In the genomic region with DNA sequence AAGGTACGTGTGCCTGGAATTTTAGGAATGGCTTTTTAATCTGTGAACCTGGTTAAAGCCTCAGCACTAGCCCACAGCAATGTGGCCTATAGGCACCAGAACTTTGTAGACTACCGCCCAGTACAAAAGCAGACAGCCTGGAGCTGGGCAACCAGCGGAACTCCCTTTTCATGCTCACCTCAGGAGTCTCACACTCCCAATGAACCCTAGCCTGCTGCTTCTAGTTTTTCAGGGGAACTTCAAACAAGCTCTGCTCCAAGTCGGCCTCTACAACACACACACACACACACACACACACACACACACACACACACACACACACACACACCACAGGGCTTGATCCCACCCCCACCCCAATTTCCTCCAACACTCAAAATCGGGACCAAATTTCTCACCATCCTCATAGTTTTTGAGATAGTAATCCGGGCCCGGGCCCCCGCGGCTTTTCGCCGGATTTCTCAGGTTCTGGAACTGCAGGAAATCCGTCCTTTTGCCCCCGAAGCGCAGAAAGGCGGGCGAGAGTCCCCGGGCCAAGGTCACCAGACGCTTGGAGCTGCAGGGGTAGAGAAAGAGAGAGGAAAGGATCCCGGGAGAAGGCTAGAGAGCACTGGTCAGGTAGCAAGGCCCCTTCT, we compare ENCODE assay signal across 8 mouse cellular contexts. TPM values are rescaled to one million over a fixed set of nuclear protein-coding genes. Genes with fewer than 3 reads are reported as not detected.
DNase-seq lines count a peak whose midpoint lies in the region; ATAC-seq and TF ChIP-seq lines count a peak whose summit lies in the region.

No protein-coding gene starts in this region.

- TF ChIP-seq POLR2A in lung, adult 2 months (IDR thresholded peaks at IDR 0.05; ENCODE audit: borderline replicate concordance, extremely low read depth, low read depth, low read length), result no peak

- H3K9ac ChIP-seq in lung, postnatal 0 days (replicated peaks; ENCODE audit: low read depth), result no peak overlapping the region
- no peak overlapping the region for H3K9ac ChIP-seq in forebrain, embryonic 13.5 days
- peak overlapping the region; percentile 70 for H3K9ac ChIP-seq in limb, embryonic 13.5 days
- H3K9ac ChIP-seq in stomach, embryonic 16.5 days (ENCODE audit: low read length), result peak overlapping the region; percentile 71

- H3K4me1 ChIP-seq in lung, postnatal 0 days (ENCODE audit: insufficient read depth, low read depth, low read length), result no peaks in the 10 kb centered on the region
- no peaks in the 10 kb centered on the region for H3K4me1 ChIP-seq in lung, adult 2 months (ENCODE audit: control insufficient read depth, insufficient read depth, low read length)
- H3K4me1 ChIP-seq in forebrain, embryonic 13.5 days, result peaks cover 37% of the 10 kb centered on the region
- peaks cover 40% of the 10 kb centered on the region for H3K4me1 ChIP-seq in limb, embryonic 13.5 days
- no peaks in the 10 kb centered on the region for H3K4me1 ChIP-seq in stomach, embryonic 16.5 days (ENCODE audit: control insufficient read depth, insufficient read depth, low read length)

- WGBS in lung, postnatal 0 days, result 8% methylated on average over 19 of the region's 19 CpGs
- 17% methylated on average over 19 of the region's 19 CpGs for WGBS in lung, adult 2 months
- 1% methylated on average over 19 of the region's 19 CpGs for WGBS in forebrain, embryonic 13.5 days
- whole genome bisulfite sequencing in limb, embryonic 13.5 days, result 4% methylated on average over 19 of the region's 19 CpGs
- 6% methylated on average over 19 of the region's 19 CpGs for WGBS in stomach, embryonic 16.5 days

- no peak for DNase-seq in lung, postnatal 0 days (ENCODE audit: low spot score)
- no peak for DNase-seq in lung, adult 2 months
- DNase-seq in layer of hippocampus, postnatal 10 days (ENCODE audit: low spot score in 2 of 2), result no peak
- DNase-seq in cerebellum, adult 11 months, result no peak

- H3K4me3 ChIP-seq in lung, postnatal 0 days (ENCODE audit: low read depth, low read length), result peak overlapping the region; percentile 25; the same call in 1 of the 2 replicates
- H3K4me3 ChIP-seq in lung, adult 2 months (replicated peaks; ENCODE audit: extremely low read depth, low read depth, low read length), result no peak overlapping the region
- H3K4me3 ChIP-seq in forebrain, embryonic 13.5 days, result peak overlapping the region; percentile 27
- peak overlapping the region; percentile 52 for H3K4me3 ChIP-seq in limb, embryonic 13.5 days
- peak overlapping the region; percentile 44 for H3K4me3 ChIP-seq in stomach, embryonic 16.5 days (replicated peaks; ENCODE audit: low read length)

- H3K9me3 ChIP-seq in lung, postnatal 0 days (ENCODE audit: low read length), result no peaks in the 10 kb centered on the region
- no peaks in the 10 kb centered on the region for H3K9me3 ChIP-seq in forebrain, embryonic 13.5 days (replicated peaks)
- H3K9me3 ChIP-seq in limb, embryonic 13.5 days, result no peaks in the 10 kb centered on the region
- H3K9me3 ChIP-seq in stomach, embryonic 16.5 days (replicated peaks; ENCODE audit: control insufficient read depth, low read length), result no peaks in the 10 kb centered on the region

- no peak for TF ChIP-seq EP300 in lung, postnatal 0 days (IDR thresholded peaks at IDR 0.05)

- H3K36me3 ChIP-seq in lung, postnatal 0 days (ENCODE audit: insufficient read depth, low read length), result no peaks in the 10 kb centered on the region
- H3K36me3 ChIP-seq in forebrain, embryonic 13.5 days (ENCODE audit: poor library complexity, severe bottlenecking), result no peaks in the 10 kb centered on the region
- H3K36me3 ChIP-seq in limb, embryonic 13.5 days, result no peaks in the 10 kb centered on the region
- no peaks in the 10 kb centered on the region for H3K36me3 ChIP-seq in stomach, embryonic 16.5 days (ENCODE audit: control insufficient read depth, insufficient read depth, low read length)

- no peak overlapping the region for H3K27ac ChIP-seq in lung, postnatal 0 days (ENCODE audit: low read length)
- H3K27ac ChIP-seq in forebrain, embryonic 13.5 days, result no peak overlapping the region
- peak overlapping the region; percentile 73; the same call in 1 of the 2 replicates for H3K27ac ChIP-seq in limb, embryonic 13.5 days
- peak overlapping the region; percentile 67 for H3K27ac ChIP-seq in stomach, embryonic 16.5 days (ENCODE audit: low read length)

- no peak for TF ChIP-seq CTCF in lung, postnatal 0 days (IDR thresholded peaks at IDR 0.05)
- TF ChIP-seq CTCF in lung, adult 2 months (IDR thresholded peaks at IDR 0.05; ENCODE audit: insufficient read depth, low read length), result no peak

- peaks cover 22% of the 10 kb centered on the region for H3K27me3 ChIP-seq in lung, postnatal 0 days (replicated peaks; ENCODE audit: insufficient read depth, low read length)
- peaks cover 71% of the 10 kb centered on the region for H3K27me3 ChIP-seq in forebrain, embryonic 13.5 days
- peaks cover 61% of the 10 kb centered on the region for H3K27me3 ChIP-seq in limb, embryonic 13.5 days
- H3K27me3 ChIP-seq in stomach, embryonic 16.5 days (ENCODE audit: control insufficient read depth, insufficient read depth, low read length), result peaks cover 44% of the 10 kb centered on the region

- H3K4me2 ChIP-seq in lung, postnatal 0 days (replicated peaks; ENCODE audit: low read depth, low read length), result peak overlapping the region; percentile 52
- peak overlapping the region; percentile 51 for H3K4me2 ChIP-seq in forebrain, embryonic 13.5 days
- peak overlapping the region; percentile 80 for H3K4me2 ChIP-seq in limb, embryonic 13.5 days (replicated peaks)
- H3K4me2 ChIP-seq in stomach, embryonic 16.5 days (ENCODE audit: low read depth, low read length), result peak overlapping the region; percentile 58

- no peak for ATAC-seq in lung, postnatal 0 days
- no peak for ATAC-seq in forebrain, embryonic 13.5 days
- ATAC-seq in limb, embryonic 13.5 days (ENCODE audit: low FRiP score, low read depth), result no peak
- ATAC-seq in stomach, embryonic 16.5 days (ENCODE audit: insufficient read depth, low FRiP score), result no peak
- no peak for ATAC-seq in cerebellum, adult (ENCODE audit: insufficient number of reproducible peaks, low FRiP score, low TSS enrichment)

RNA-seq across cellular contexts. Expression of gene Hpse2, which starts 3.7 kb away (rescaled TPM):
- 0.64 and 0.76 TPM in 2 replicates for polyA plus RNA-seq in lung, postnatal 0 days (2015; fragmentation: Nextera tagmentation; extraction: Ambion mirVana)
- 0.77 and 0.94 TPM in 2 replicates for polyA plus RNA-seq in lung, adult 2 months (2012; rRNA removed)
- 0.79 TPM in 1 of 2 replicates, not detected in the other for polyA plus RNA-seq in forebrain, embryonic 13.5 days (2015; fragmentation: Nextera tagmentation; extraction: Ambion mirVana)
- 9.8 and 10.8 TPM in 2 replicates for polyA plus RNA-seq in limb, embryonic 13.5 days (2015; fragmentation: Nextera tagmentation; extraction: Ambion mirVana)
- 5.9 and 6.6 TPM in 2 replicates for polyA plus RNA-seq in stomach, embryonic 16.5 days (2015; fragmentation: Nextera tagmentation; extraction: Ambion mirVana)
- total RNA-seq in layer of hippocampus, postnatal 10 days (2021), result 1 to 10 TPM in 1 of 2 experiments, under 1 TPM in 1; 0.75 to 1.0 TPM

RNA-seq across cellular contexts. Expression of gene Cnnm1, which starts 55.8 kb away (rescaled TPM):
- polyA plus RNA-seq in lung, postnatal 0 days (2015; fragmentation: Nextera tagmentation; extraction: Ambion mirVana), result 0.25 and 0.30 TPM in 2 replicates
- 0.03 and 0.06 TPM in 2 replicates for polyA plus RNA-seq in lung, adult 2 months (2012; rRNA removed)
- polyA plus RNA-seq in forebrain, embryonic 13.5 days (2015; fragmentation: Nextera tagmentation; extraction: Ambion mirVana), result 0.61 and 0.65 TPM in 2 replicates
- polyA plus RNA-seq in limb, embryonic 13.5 days (2015; fragmentation: Nextera tagmentation; extraction: Ambion mirVana), result 1.0 and 1.1 TPM in 2 replicates
- polyA plus RNA-seq in stomach, embryonic 16.5 days (2015; fragmentation: Nextera tagmentation; extraction: Ambion mirVana), result 0.32 and 0.76 TPM in 2 replicates
- 10 to 100 TPM; 34.1 to 34.5 TPM for total RNA-seq in layer of hippocampus, postnatal 10 days (2021)

Comparison
In these comparisons a context has a peak if more than half of its experiments do, and no peak if none do; other contexts are left out.
1. H3K27ac ChIP-seq: peak in limb, embryonic 13.5 days (single experiment) and stomach, embryonic 16.5 days (single experiment); none in lung, postnatal 0 days (single experiment) and forebrain, embryonic 13.5 days (single experiment).
2. H3K9ac ChIP-seq: peak in limb, embryonic 13.5 days (single experiment) and stomach, embryonic 16.5 days (single experiment); none in lung, postnatal 0 days (single experiment) and forebrain, embryonic 13.5 days (single experiment).
3. Peak in every context shown above with its lines, with median percentiles within 50 percentile points of each other: H3K4me2 ChIP-seq.